In the genomic region with DNA sequence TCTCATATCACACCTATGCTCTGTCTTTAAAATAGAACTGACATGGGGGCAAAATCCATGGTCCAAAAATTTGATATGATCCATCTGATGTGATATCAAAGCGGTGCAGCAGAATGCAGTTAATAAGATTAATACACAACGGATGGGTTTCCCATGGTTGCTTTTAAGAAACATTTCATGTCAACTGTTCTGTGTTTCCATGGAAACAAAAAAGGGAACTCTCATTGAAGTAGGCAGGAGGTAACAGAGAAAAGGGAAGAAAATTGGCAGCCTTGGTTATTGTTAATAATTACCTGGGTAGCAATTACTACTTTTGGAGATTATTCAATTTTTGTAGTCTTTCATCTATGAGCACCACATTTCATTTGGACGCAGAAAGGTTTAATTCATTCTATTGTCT, we compare ENCODE assay signal across 23 mouse cellular contexts.
DNase-seq lines count a peak whose midpoint lies in the region; ATAC-seq and TF ChIP-seq lines count a peak whose summit lies in the region.
"Had no signal": no experiment of that assay in that cellular context is flagged by ENCODE, and none has a peak within 500 bp of the region (broad histone marks: within the 10 kb centered on the region; RNA-seq: fewer than 3 reads in every experiment).

No protein-coding gene starts in this region.

- TF ChIP-seq CTCF in midbrain, postnatal 0 days (IDR thresholded peaks at IDR 0.05), result no peak

- H3K36me3 ChIP-seq in forebrain, embryonic 14.5 days (ENCODE audit: control insufficient read depth, insufficient read depth, low read length), result no peaks in the 10 kb centered on the region
- H3K36me3 ChIP-seq in forebrain, embryonic 12.5 days (replicated peaks), result no peaks in the 10 kb centered on the region
- no peaks in the 10 kb centered on the region; the same call in 1 of the 2 replicates for H3K36me3 ChIP-seq in midbrain, postnatal 0 days (ENCODE audit: insufficient read depth, low read length)
- H3K36me3 ChIP-seq in midbrain, embryonic 13.5 days, result no peaks in the 10 kb centered on the region
- H3K36me3 ChIP-seq: embryonic facial prominence, embryonic 15.5 days; forebrain, embryonic 10.5 days; G1E; heart, embryonic 13.5 days; hindbrain, embryonic 13.5 days had no signal

- no peak overlapping the region for H3K4me2 ChIP-seq in forebrain, embryonic 14.5 days (ENCODE audit: low read length)
- H3K4me2 ChIP-seq in forebrain, embryonic 12.5 days, result no peak overlapping the region
- H3K4me2 ChIP-seq in midbrain, postnatal 0 days (ENCODE audit: low read depth, low read length, poor library complexity, severe bottlenecking), result no peak overlapping the region
- no peak overlapping the region for H3K4me2 ChIP-seq in midbrain, embryonic 13.5 days (replicated peaks)
- H3K4me2 ChIP-seq: embryonic facial prominence, embryonic 15.5 days; heart, embryonic 13.5 days; hindbrain, embryonic 13.5 days had no signal

- no peaks in the 10 kb centered on the region for H3K27me3 ChIP-seq in forebrain, embryonic 14.5 days (replicated peaks; ENCODE audit: control insufficient read depth, insufficient read depth, low read length)
- H3K27me3 ChIP-seq in forebrain, embryonic 12.5 days, result no peaks in the 10 kb centered on the region
- H3K27me3 ChIP-seq in midbrain, postnatal 0 days (ENCODE audit: insufficient read depth, low read length), result no peaks in the 10 kb centered on the region
- no peaks in the 10 kb centered on the region for H3K27me3 ChIP-seq in midbrain, embryonic 13.5 days
- H3K27me3 ChIP-seq: embryonic facial prominence, embryonic 15.5 days; heart, embryonic 13.5 days; hindbrain, embryonic 13.5 days had no signal

- peak; percentile 45 for DNase-seq in forebrain, embryonic 14.5 days (ENCODE audit: low spot score)
- DNase-seq in kidney, adult 9 months, result peak; percentile 32
- DNase-seq in kidney, postnatal 4 days, result no peak
- DNase-seq in midbrain, postnatal 0 days (ENCODE audit: low spot score), result peak; percentile 20
- DNase-seq in right cerebral cortex, adult 18-20 months, result no peak
- DNase-seq: adrenal gland, postnatal 10 days; B cell, adult 2 months; cerebellum, adult 18-20 months; cerebellum, adult 9-11 months; cerebellum, postnatal 36 days; gastrocnemius, adult 2 months; gastrocnemius, postnatal 25 days; heart, adult 11 months; heart, postnatal 36 days had no signal

- H3K9me3 ChIP-seq in forebrain, embryonic 14.5 days (replicated peaks; ENCODE audit: control insufficient read depth, low read length), result no peaks in the 10 kb centered on the region
- no peaks in the 10 kb centered on the region for H3K9me3 ChIP-seq in forebrain, embryonic 12.5 days
- no peaks in the 10 kb centered on the region for H3K9me3 ChIP-seq in midbrain, postnatal 0 days (ENCODE audit: low read length)
- no peaks in the 10 kb centered on the region for H3K9me3 ChIP-seq in midbrain, embryonic 13.5 days
- H3K9me3 ChIP-seq: embryonic facial prominence, embryonic 15.5 days; forebrain, embryonic 10.5 days; G1E; heart, embryonic 13.5 days; hindbrain, embryonic 13.5 days had no signal

- 63% methylated on average over 3 of the region's 3 CpGs for whole genome bisulfite sequencing in forebrain, embryonic 14.5 days
- WGBS in forebrain, embryonic 12.5 days, result 77% methylated on average over 3 of the region's 3 CpGs
- 36% methylated on average over 3 of the region's 3 CpGs for WGBS in midbrain, postnatal 0 days
- WGBS in midbrain, embryonic 13.5 days, result 59% methylated on average over 3 of the region's 3 CpGs

- no peak overlapping the region for H3K9ac ChIP-seq in forebrain, embryonic 14.5 days (ENCODE audit: low read length)
- no peak overlapping the region for H3K9ac ChIP-seq in forebrain, embryonic 12.5 days
- H3K9ac ChIP-seq in midbrain, postnatal 0 days (replicated peaks; ENCODE audit: low read length, poor library complexity, severe bottlenecking), result no peak overlapping the region
- H3K9ac ChIP-seq in midbrain, embryonic 13.5 days (replicated peaks), result no peak overlapping the region
- H3K9ac ChIP-seq: embryonic facial prominence, embryonic 15.5 days; heart, embryonic 13.5 days; hindbrain, embryonic 13.5 days had no signal

- ATAC-seq in forebrain, embryonic 14.5 days, result no peak
- ATAC-seq in forebrain, embryonic 12.5 days (ENCODE audit: low FRiP score), result no peak
- ATAC-seq in midbrain, postnatal 0 days (ENCODE audit: low FRiP score), result no peak
- no peak for ATAC-seq in midbrain, embryonic 13.5 days
- ATAC-seq: CD4-positive, CD25-positive, alpha-beta regulatory T cell, adult 4 months had no signal

- no peak overlapping the region for H3K4me3 ChIP-seq in forebrain, embryonic 14.5 days (ENCODE audit: low read depth, low read length)
- H3K4me3 ChIP-seq in forebrain, embryonic 12.5 days (replicated peaks), result no peak overlapping the region
- H3K4me3 ChIP-seq in midbrain, postnatal 0 days (ENCODE audit: low read depth, low read length), result no peak overlapping the region
- H3K4me3 ChIP-seq in midbrain, embryonic 13.5 days (replicated peaks), result no peak overlapping the region
- H3K4me3 ChIP-seq: embryonic facial prominence, embryonic 15.5 days; erythroblast, embryonic 14.5 days; forebrain, embryonic 10.5 days; gastrocnemius, adult 2 months; heart, embryonic 13.5 days; hindbrain, embryonic 13.5 days had no signal

- H3K4me1 ChIP-seq in forebrain, embryonic 14.5 days (ENCODE audit: control insufficient read depth, insufficient read depth, low read length), result peaks cover 3% of the 10 kb centered on the region
- no peaks in the 10 kb centered on the region for H3K4me1 ChIP-seq in forebrain, embryonic 12.5 days
- peaks cover 4% of the 10 kb centered on the region; the same call in 1 of the 2 replicates for H3K4me1 ChIP-seq in midbrain, postnatal 0 days (ENCODE audit: insufficient read depth, low read length)
- H3K4me1 ChIP-seq in midbrain, embryonic 13.5 days (replicated peaks), result 0 out of 2 replicates have a peak, but pooled peaks cover 3% of the 10 kb centered on the region
- H3K4me1 ChIP-seq: embryonic facial prominence, embryonic 15.5 days; forebrain, embryonic 10.5 days; hindbrain, embryonic 13.5 days had no signal

- H3K27ac ChIP-seq in forebrain, embryonic 14.5 days (ENCODE audit: low read depth, low read length), result no peak overlapping the region
- H3K27ac ChIP-seq in forebrain, embryonic 12.5 days, result no peak overlapping the region
- no peak overlapping the region for H3K27ac ChIP-seq in midbrain, postnatal 0 days (ENCODE audit: low read depth, low read length)
- no peak overlapping the region for H3K27ac ChIP-seq in midbrain, embryonic 13.5 days
- H3K27ac ChIP-seq: embryonic facial prominence, embryonic 15.5 days; forebrain, embryonic 10.5 days; gastrocnemius, adult 2 months; heart, embryonic 13.5 days; hindbrain, embryonic 13.5 days had no signal

Comparison
In these comparisons a context has a peak if more than half of its experiments do, and no peak if none do; other contexts are left out.
1. DNase-seq: peak in forebrain, embryonic 14.5 days (single experiment), kidney, adult 9 months (single experiment) and midbrain, postnatal 0 days (single experiment); none in kidney, postnatal 4 days (0 of 2) and right cerebral cortex, adult 18-20 months (single experiment).